Mouse (Mus musculus) layer of hippocampus, adult 8-10 months (tissue): ENCODE results near the gene Osbpl6. TPM values are rescaled to one million over a fixed set of nuclear protein-coding genes. Genes with fewer than 3 reads are reported as not detected.
A peak's percentile ranks its signal among the peaks of the same experiment; 100 is the strongest.

ENCODE experiments used
- DNase-seq, 2 experiments: peaks; one replicate each; pipeline ENCODE4 v3.0.0; 2022; ENCODE audit warnings: low spot score in 2 of 2
- total RNA-seq, 4 experiments: library from RNA; stranded (reverse); gene quantifications; 2 replicates each; pipeline ENCODE4 v1.2.4; 2022

Gene Osbpl6
- total RNA-seq, 4 experiments from 2014 or later: 52.1 to 71.5 (median 60.2) TPM

DNA sequence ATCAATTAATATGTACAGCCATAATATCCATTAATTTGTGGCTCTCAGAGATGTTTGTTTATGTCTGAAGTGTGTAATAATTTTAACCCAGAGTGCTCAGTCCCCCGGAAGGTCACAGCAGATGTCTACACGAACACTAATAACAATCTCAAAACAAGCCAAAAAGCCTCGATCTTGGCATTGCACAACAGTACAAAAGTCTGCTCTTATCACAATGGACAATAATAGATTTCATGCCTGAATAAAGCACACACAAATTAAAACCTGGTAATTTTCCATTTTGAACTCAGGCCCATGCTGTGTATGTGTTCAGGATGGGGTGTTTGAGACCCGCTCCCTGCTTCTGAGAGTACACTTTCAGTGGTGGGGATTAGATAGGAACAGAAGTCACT is 90.4 kb downstream of the Osbpl6 start:
- DNase-seq: no peak

DNA sequence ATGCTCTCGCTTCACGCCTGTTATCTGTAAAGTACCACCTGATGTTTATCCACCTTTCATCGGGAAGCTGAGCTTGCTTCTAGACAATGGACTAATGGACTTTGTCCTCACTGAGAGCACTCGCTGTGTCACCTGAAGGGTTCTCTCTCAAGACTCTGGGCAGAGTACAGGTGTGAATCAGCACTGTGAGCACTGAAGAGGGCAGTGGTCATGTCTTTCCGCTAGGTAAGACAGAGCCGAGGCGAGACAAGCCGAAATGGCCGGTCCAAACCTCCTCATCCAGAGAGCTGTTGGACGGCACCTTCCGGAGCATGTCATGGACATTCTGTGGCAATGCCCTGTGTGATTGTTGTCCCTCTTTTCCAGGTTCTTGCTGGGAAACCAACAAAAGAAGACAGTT is 92.6 kb downstream of the Osbpl6 start:
- DNase-seq: no peak

DNA sequence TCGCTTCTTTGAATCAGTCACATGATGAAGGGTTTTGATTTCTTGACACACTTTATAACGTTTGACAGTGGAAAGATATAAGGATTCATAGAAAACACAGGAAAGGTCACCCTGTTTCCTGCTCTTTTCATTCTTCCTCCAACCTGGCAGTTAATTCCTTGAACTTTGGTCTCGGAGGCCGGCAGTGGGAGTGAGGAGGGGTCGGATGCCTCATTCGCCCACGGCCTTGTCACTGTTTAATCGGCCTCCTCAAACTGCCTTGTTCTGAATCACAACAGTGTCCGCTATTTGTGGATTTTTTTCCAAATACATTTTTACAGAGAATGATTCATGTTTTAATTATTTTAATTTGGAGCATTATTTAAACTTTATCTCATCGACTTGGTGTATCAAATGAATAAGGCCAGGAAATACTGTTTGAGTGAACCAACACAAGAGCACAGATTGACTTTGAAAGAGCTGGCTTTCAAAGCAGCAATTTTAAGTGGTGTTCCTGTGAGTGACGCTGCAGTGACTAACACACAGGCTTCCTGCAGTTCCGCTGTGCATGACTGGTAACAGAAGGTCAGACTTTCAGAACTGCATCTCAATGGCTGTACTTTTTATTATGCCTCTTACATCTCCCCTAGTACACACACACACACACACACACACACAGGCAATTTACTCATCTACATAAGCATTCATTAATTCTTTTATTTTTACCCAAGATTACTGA is 98.0 kb downstream of the Osbpl6 start:
- peak in 1 of 2 experiments; percentile 28 for DNase-seq

DNA sequence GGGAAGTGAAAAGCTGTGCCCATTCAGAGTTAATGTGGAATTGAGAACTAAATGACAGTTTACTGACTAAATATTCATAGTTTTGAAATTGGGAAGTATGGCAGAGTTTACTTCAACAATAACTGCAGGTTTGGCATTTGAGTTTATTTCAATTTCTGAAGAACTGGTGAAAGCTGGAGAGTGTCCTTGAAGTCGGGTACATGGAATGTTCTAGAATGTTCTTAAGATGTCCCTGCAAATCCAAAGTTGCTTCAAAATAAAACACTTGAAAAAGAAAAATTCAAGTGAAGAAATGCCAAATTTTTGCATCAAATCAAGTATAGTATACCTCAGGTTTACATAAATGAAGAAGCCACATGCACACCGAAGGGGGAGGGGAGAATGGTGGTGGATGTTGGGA is 98.7 kb downstream of the Osbpl6 start:
- DNase-seq: no peak

DNA sequence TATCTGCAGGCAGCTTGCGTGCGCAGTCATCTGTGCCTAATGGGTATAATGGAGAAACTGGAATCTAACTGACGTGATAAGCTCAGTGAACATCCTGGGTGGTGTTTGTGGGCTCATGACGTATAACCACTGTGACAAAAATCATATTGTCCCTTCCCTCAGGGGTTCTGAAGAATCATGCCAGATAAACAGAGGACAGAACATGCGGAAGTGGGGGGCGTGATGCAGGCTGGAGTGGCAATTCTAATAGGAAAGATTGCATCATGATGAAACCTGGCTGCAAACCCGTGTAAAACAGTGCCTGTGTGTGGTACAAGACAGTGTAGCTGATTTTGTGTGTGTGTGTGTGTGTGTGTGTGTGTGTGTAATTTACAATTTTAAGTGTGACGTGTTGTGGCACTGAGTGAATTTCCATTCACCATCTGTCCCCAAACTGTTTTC is 105.0 kb downstream of the Osbpl6 start:
- DNase-seq: peak; percentile 41 to 57

DNA sequence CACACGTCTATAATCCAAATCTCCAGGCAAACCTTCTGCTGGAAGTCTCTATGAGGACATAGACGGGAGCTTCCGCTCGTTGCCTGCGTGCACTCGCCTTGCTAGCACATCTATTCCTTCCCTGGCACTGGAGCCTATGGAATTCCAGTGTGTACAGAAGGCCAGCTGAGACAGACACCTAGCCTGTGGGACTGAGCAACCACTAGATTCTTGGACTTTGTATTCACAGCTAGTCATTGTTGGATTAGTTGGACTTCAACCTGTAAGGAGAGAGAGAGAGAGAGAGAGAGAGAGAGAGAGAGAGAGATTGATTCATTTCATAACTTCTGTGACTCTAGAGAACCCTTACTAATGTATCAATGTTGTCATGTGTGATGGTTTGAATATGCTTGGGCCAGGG is 105.8 kb downstream of the Osbpl6 start:
- DNase-seq: no peak

DNA sequence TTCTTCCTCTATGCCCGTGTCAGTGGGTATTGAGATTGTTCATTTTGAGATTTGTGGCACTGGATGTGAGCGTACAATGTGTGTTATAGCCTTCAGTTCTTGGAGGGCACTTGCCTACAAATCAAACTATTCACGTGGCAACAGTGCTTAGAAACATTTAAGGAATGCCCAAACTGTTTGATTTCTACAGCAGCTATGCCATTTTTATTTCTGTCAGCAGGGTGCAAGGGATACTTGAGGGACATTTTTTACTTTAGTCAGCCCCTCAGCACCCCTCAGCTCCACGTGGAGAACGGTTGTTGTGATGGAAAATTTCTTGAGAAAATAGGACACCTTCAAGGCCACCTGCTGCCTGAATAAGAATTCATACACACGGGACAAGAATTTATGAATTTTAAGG is 106.6 kb downstream of the Osbpl6 start:
- no peak for DNase-seq

DNA sequence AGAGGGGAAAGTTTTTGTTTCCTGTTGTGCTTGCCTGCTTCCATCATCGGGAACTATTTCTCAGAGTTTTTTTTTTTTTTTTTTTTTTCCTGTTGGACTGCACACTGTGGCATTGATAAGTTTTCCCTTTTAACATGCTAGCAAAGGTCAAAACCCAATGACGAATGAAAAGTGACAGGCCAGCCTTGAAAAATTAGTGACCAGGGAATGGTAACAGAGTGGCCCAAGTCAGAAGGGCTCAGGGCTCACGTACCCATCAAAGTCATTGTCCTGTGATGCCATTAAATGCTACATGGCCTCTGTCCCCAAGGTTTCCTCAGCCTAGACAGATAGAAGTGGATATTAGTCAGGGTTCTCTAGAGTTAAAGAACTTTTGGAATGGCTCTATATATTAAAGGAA is 107.0 kb downstream of the Osbpl6 start:
- DNase-seq: no peak

DNA sequence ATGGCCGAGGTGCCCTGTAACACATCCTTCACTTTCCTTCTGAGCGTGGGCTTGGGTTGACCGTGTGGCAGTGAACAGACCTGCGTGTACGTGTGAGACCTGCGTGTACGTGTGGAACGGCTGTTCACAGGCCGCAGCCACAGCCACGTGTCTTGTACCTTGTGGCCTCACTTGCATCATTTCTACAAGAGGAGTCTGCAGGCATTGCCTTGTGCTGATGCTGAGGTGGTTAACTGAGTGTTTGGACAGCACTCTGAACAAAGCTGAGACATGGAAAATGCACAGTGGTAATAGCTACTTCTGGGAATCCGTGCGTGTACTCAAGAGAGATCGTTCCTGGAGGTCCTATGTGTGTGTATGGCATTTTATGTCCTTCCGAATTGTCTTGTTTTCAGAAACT is 111.2 kb downstream of the Osbpl6 start:
- no peak for DNase-seq

DNA sequence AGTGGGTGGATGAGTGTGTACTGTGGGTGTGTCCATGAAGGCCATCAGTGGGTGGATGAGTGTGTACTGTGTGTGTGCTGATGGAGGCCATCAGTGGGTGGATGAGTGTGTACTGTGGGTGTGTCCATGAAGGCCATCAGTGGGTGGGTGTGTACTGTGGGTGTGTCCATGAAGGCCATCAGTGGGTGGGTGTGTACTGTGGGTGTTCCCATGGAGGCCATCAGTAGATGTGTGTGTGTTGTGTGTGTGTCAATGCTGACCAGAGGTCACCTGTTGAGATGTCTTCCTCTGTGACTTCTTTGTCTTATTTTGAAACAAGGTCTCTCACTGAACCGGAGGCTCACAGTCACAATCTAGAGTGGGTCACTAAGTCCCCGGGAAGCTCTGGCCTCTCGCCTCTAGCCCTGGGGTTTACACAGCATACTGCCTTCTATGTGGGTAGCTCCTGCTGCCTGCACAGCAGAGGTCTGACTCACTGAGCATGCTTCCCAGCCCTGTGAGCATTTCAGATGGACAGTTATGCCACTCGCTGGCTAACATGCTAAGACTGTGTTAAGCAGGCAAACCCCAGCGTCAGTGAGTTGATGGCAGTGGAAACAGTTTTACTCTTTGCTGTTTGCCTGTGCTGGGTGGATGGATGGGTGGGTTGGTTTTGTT is 112.2 kb downstream of the Osbpl6 start:
- no peak for DNase-seq

DNA sequence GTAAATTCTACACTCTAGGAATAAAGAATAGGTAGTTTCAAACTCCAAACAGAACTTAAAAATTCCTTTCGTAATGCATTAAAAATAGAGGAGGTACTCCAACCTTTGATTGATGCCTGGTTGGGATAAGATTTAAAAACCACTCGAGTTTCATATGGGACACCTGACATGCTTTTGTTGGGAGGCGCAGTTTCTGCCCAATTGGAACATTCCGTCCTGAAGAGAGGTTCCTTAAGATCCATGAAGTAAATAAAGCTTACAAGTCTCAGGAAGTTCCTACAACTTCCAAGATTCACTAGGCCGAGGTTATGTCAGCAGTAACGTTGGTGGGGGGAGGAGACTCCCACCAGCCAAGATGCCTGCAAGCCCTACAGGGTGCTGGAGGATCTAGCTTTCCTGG is 115.3 kb downstream of the Osbpl6 start:
- no peak for DNase-seq

DNA sequence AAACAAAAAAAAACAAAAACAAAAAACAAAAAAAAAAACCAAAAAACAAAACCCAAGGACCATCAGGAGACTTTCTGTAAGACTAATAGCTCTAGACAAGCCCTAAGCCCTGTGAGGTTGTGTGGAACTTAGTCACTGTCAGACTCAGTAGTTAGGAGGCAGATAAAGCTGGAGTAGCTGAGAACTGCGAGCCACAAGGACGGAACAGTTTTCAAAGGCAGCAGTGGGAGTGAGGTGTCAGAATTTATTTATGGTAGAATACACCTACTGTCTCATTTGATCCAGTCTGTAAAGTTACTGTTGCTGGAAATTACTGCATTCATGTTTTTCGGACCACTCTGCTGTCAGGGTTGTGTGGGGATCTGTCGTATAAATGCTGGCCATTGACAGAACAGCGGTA is 118.1 kb downstream of the Osbpl6 start:
- no peak for DNase-seq

DNA sequence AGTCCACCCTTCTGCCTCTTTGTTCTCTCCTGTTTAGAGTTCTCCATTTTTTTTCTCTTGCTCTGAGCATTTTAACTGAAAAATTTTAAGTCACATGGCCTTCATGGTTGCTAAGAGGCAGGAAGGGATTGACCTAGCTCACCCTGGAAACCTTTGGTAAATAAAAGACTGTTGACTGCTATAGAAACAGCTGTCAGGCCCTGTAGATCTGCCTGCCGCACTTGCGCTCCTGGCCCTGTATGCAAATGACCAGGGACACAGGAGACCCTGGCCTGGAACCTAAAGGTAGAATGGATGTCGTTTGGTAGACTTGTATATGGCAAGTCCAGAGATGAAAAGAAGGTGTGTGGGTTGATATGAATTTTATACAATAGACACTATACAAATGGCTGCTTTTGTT is 119.3 kb downstream of the Osbpl6 start:
- DNase-seq: no peak

DNA sequence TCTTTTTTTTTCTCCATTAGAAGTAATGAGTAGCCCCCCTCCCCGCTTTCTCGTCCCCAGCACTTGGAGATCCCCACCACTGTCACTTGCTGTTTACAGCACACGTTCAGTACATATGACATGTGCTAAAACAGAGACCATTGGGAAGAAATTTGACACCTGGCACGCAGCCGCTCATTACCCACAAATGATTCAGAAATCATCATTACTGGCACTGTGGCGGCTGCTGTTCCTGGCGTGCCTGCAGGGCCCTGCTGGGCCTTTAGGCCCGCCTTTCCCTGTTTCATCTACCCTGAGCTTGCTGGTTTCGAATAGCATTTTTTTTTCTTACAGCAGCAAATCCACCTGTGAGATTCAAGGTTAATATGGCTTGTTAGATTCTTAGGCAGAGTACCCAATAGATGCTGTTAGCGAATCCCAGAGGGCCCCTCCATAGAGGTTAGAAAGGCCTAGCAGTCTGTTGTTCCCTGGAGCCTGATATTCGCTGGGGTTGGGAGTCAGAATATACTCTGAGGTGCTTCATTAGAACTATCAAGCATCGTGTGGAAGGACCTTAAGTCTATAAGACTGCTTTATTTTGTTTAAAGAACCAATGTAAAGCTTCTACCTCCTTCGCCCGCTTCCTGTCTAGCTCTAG is 126.3 kb downstream of the Osbpl6 start:
- DNase-seq: no peak

DNA sequence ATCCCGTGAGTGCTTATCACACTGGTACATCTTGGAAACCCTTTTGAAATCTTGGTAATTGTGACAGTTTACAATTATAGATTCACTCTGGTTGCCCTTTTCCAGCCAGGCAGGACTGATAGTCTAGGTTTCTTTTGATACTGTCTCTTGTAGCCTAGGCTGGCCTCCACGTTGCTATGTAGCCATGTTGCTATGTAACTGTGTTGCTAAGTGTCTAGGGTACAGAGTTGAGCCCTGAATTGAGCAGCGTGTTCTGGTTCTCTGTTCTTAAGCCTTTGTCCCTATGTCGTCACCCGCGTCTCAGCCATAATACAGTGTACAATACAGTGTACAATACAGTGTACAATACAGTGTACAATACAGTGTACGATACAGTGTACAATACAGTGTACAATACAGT is 128.6 kb downstream of the Osbpl6 start:
- DNase-seq: no peak

DNA sequence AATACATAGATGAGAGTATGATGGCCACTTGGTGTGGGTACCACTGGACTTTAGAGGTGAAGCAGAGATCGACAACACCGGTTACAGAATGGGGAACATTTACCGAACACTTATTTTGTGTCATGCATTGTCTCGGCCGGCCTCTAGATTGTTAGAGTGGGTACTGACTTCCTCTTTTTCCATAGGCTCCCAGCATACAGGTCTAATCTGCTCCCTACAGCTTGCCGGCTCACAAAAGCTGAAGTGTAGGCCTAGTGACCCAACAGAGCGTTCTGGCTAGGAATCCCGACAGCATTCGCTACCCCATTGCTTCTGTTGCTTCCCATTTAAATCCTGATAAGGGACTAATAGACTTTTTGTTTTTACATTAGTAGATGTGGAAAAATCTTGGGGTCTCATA is 135.6 kb downstream of the Osbpl6 start:
- DNase-seq: no peak

DNA sequence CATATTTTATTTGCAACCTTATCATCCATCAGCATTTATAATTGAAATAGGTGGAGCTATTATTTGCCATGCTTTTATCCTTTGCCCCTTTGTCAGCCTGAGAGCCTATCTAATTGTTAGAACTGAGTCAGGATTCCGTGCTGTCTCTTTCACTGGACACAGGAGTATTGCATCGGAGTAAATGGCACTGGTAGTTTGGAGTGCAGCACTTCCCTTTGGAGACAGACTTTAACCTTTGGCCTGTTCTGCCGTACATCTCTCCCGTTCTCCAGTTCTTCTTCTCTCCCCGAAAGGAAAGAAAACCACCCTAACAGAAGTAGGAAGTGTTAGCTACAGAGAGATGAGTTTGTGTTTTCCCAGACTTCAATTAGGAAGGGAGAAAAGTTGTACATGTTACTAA is 136.6 kb downstream of the Osbpl6 start:
- DNase-seq: no peak

DNA sequence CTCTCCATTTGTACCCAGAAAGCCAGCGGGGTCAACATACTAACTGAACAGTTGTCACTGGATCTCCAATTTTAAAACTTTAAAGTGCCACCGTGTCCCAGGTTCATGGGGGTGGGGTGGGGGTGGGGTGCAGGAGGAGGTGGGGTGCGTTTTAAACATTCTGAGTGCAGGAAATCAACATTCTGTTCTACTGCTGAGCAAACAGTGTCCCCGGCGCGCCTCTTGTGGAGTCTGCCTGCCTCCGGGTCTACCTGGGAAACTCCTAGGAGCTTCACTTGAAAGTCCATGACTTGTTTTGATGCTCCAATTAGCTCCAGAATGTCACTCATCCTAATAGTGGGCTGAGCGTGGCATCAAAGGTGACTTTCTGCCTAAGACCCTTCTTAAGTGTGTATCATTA is 139.2 kb downstream of the Osbpl6 start:
- no peak for DNase-seq

DNA sequence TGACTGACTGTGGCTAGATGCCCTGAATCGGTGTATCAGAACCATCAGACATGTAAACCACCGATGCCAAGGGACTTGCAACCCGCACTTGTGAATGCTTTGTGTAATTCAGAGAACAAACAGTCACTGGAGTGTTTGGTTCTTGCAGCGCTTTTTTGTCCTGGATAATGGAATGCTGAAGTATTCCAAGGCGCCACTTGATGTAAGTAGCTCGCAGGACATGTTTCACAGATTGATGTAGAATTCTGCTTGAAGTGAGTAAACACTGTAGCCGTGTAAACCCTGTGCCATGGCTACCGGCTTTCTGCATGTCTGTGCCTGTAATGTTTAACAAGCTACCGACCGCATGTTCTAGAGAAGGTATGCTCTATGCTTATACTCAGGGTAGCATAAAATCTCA is 141.9 kb downstream of the Osbpl6 start:
- no peak for DNase-seq

DNA sequence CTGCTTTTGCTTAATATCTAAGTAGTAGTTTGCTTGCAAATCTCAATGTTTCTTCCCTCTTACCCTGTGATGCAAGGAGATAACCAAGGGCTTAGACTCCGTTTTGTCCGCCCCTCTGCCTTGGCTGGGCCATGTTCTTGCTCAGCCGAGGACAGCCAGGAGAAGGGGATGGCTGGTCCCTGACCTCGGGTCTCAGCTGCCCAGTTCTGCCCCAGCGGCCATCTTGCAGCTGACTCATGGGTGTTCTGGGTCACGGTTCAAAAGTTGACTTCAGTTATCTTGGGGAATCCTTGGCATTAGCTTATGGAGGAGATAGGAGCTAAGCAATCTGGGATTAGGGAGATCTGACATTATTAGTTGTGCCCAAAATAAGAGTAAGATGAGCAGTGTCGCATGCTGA is 142.5 kb downstream of the Osbpl6 start:
- no peak for DNase-seq

DNA sequence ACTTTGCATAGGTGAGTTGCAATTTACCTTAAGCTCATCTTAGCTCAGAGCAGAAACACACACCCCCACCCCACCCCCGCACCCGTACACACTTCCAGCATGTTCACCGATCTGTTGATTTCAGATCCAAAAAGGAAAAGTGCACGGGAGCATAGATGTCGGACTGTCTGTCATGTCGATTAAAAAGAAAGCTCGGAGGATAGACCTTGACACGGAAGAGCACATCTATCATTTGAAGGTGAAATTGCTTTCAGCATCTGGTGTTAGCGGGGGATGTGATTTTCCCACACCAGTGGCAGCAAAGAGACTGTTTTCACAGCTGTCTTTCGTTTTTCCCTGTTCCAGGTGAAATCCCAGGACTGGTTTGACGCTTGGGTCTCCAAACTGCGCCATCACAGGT is 143.0 kb downstream of the Osbpl6 start:
- DNase-seq: no peak

DNA sequence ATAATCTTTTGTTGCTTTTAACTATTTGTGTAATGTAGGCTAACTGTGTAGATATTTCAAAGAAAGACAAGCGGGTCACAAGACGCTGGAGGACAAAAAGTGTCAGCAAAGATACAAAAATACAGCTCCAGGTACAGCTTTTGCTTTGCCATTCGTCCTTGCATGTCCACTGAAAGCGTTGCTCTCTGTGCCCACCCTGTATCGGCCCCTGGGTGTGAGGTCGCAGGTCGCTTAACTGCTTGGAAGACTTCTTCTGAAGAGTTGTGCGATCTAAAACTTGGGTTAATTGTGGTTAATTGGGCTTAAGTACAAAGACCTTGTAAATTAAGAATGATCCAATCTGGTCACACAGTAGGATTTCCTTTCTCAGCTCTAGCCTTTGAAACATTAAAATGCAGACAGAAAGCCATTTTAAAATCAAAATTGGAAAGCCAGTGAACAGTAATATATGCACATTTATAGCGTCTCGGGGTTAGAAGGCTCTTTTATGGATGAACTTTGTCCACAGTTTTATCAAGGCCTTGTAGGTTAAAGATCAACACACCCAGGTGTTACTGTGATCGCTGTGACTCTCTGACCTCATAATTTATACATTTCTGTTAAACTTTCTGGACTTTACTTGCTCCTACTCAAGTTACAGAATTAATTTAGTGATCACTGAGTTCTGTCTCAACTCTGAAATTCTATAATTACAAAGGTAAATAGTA is 149.7 kb downstream of the Osbpl6 start:
- no peak for DNase-seq
